Mouse (Mus musculus): Measurements from ENCODE around the gene Pogk. TPM values are rescaled to one million over a fixed set of nuclear protein-coding genes. Genes with fewer than 3 reads are reported as not detected.

Gene Pogk
- polyA plus RNA-seq, 1 experiment from 2014 or later: 41.2 TPM

DNA sequence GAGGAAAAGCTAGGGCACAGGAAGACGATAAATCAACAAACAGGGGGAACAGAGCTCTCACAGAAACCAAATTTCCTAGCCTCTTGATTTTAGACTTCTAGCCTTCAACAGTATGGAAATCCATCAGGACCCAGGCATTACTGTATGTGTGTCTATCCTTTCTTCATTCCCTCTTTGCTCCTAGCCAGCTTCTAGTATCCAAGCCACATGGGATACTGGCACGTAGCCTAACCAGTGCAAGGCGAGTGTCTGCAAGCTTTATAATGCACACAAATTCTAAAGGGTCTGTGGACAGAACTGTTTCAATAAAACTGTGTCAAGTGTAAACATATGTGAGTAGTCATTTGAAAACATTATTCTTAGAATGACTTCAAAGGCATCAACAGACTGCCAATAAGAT, 47.0 kb downstream of the Pogk start:
- no peaks in the 10 kb centered on the region for H3K4me1 ChIP-seq (replicated peaks; ENCODE audit: control insufficient read depth, insufficient read depth, low read length)
- 74% methylated on average over 3 of the region's 3 CpGs for WGBS
- no peak overlapping the region for H3K4me3 ChIP-seq (replicated peaks; ENCODE audit: low read length)
- no peaks in the 10 kb centered on the region for H3K36me3 ChIP-seq (replicated peaks; ENCODE audit: control insufficient read depth, insufficient read depth)
- ATAC-seq (ENCODE audit: low FRiP score) (no peak), DNase-seq (ENCODE audit: low spot score) (no peak)
- H3K4me2 ChIP-seq (replicated peaks): no peak overlapping the region
- no peaks in the 10 kb centered on the region for H3K9me3 ChIP-seq (ENCODE audit: control insufficient read depth, low read length)
- H3K27ac ChIP-seq: no peak overlapping the region
- no peak overlapping the region for H3K9ac ChIP-seq
- no peaks in the 10 kb centered on the region for H3K27me3 ChIP-seq (ENCODE audit: control insufficient read depth, insufficient read depth, low read length)

DNA sequence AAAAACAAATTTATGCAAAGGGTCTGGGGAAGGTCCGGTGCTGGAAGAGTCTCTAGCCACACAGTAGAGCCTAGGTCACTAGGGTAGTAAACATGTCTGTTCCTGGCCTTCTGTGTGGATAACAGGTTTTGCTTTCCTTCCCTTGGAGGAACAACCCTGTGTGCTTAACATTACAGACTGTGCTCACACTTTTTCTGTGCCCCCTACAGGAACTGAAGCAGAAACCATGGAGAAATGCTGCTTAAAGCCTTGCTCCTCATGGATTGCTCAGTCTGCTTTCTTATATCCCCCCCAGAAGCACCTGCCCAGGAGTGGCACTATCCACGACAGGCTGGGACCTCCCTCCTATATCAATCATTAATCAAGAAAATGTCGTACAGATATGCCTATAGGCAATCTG, 47.8 kb downstream of the Pogk start:
- Histone ChIP-seq H3K4me1 (replicated peaks; ENCODE audit: control insufficient read depth, insufficient read depth, low read length) (no peaks in the 10 kb centered on the region), H3K4me2 (replicated peaks) (no peak overlapping the region), H3K4me3 (replicated peaks; ENCODE audit: low read length) (no peak overlapping the region), H3K9ac (no peak overlapping the region), H3K27me3 (ENCODE audit: control insufficient read depth, insufficient read depth, low read length) (no peaks in the 10 kb centered on the region), H3K36me3 (replicated peaks; ENCODE audit: control insufficient read depth, insufficient read depth) (no peaks in the 10 kb centered on the region), H3K27ac (no peak overlapping the region), H3K9me3 (ENCODE audit: control insufficient read depth, low read length) (no peaks in the 10 kb centered on the region)
- ATAC-seq (ENCODE audit: low FRiP score) (no peak), DNase-seq (ENCODE audit: low spot score) (no peak)
- 72% methylated on average over 3 of the region's 3 CpGs for WGBS

DNA sequence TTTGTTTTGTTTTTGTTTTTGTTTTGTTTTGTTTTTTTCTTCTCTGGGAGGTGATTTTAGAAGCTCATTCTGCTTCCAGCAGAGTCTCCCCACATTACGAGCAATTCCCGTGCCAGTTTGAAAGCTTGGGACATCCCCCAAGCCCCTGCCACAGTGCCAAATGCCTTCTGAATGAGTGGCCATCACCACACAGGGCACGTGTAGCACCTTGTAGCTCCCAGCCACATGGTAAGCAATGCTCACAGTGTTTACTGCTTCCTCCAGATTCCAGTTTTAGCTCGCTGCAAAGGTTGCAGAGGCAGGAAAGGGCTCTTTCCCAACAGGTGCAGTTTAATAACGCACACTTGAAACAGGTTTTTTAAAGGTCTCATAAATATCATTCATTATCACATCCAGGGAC, 48.8 kb downstream of the Pogk start:
- ATAC-seq (ENCODE audit: low FRiP score) (no peak), DNase-seq (ENCODE audit: low spot score) (no peak)
- Histone ChIP-seq H3K4me2 (replicated peaks) (no peak overlapping the region), H3K4me3 (replicated peaks; ENCODE audit: low read length) (no peak overlapping the region), H3K4me1 (replicated peaks; ENCODE audit: control insufficient read depth, insufficient read depth, low read length) (no peaks in the 10 kb centered on the region), H3K9ac (no peak overlapping the region), H3K27ac (no peak overlapping the region), H3K27me3 (ENCODE audit: control insufficient read depth, insufficient read depth, low read length) (no peaks in the 10 kb centered on the region), H3K36me3 (replicated peaks; ENCODE audit: control insufficient read depth, insufficient read depth) (no peaks in the 10 kb centered on the region), H3K9me3 (ENCODE audit: control insufficient read depth, low read length) (no peaks in the 10 kb centered on the region)
- WGBS: 78% methylated on average over 5 of the region's 5 CpGs

DNA sequence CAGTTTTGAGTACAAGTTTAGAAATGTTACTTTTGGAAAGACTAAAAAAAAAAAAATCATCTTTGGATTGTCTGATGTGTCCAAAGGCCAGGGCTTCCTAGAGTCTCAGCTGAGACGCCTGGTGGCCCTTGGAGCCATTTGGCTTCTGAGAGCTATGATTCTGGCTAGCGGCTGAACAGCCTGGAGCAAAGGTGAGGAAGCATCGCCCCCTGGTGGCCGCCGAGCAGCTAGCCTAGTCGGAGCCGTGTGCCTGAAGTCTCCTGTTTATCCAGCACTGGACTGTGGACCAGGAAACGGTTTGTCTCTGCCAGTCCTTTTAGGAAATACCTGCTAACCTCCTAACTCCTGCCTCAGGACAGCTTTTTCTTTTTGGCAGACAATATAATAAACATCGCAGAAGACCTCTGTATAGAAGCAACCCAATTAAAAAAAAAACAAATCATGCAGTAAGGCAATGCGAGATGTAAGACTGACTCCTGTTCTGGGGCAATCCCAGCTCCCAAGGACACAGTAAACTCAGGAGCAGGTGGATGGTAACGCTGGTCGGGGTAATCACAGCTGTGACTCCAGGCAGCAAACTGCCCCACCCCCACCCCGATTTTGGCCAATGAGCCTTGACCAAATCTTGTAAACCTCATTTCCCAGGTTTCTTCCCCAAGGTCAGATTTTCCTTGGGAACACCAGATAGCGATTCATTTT, 49.4 kb downstream of the Pogk start:
- H3K4me3 ChIP-seq (replicated peaks; ENCODE audit: low read length): no peak overlapping the region
- ATAC-seq (ENCODE audit: low FRiP score) (peak; percentile 88), DNase-seq (ENCODE audit: low spot score) (peak; percentile 72)
- no peaks in the 10 kb centered on the region for H3K4me1 ChIP-seq (replicated peaks; ENCODE audit: control insufficient read depth, insufficient read depth, low read length)
- H3K4me2 ChIP-seq (replicated peaks): no peak overlapping the region
- H3K36me3 ChIP-seq (replicated peaks; ENCODE audit: control insufficient read depth, insufficient read depth): no peaks in the 10 kb centered on the region
- H3K27me3 ChIP-seq (ENCODE audit: control insufficient read depth, insufficient read depth, low read length): no peaks in the 10 kb centered on the region
- 21% methylated on average over 14 of the region's 14 CpGs for WGBS
- no peaks in the 10 kb centered on the region for H3K9me3 ChIP-seq (ENCODE audit: control insufficient read depth, low read length)
- H3K9ac ChIP-seq: no peak overlapping the region
- no peak overlapping the region for H3K27ac ChIP-seq

DNA sequence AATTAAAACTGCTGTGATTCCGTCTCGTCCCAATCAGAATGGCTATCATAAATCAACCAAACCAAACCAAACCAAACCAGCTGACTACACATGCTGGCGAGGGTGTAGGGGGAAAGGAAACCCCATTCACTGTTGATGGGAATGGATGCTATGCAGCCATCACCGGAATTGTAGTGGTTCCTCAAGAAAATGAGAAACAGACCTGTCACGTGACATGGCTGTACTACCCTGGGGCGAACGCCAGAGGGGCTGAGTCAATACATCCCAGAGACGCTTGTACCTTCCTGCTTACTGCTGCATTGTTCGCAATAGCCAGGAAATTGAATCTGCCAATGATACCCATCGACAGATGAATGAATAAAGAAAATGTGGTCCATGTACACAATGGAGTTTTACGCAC, 59.9 kb downstream of the Pogk start:
- Histone ChIP-seq H3K27me3 (ENCODE audit: control insufficient read depth, insufficient read depth, low read length) (no peaks in the 10 kb centered on the region), H3K4me1 (replicated peaks; ENCODE audit: control insufficient read depth, insufficient read depth, low read length) (no peaks in the 10 kb centered on the region; the same call in 1 of the 2 replicates), H3K36me3 (replicated peaks; ENCODE audit: control insufficient read depth, insufficient read depth) (no peaks in the 10 kb centered on the region), H3K9me3 (ENCODE audit: control insufficient read depth, low read length) (no peaks in the 10 kb centered on the region), H3K27ac (no peak overlapping the region), H3K4me3 (replicated peaks; ENCODE audit: low read length) (no peak overlapping the region), H3K4me2 (replicated peaks) (no peak overlapping the region), H3K9ac (no peak overlapping the region)
- 82% methylated on average over 11 of the region's 11 CpGs for WGBS
- DNase-seq (ENCODE audit: low spot score) (no peak), ATAC-seq (ENCODE audit: low FRiP score) (no peak)

DNA sequence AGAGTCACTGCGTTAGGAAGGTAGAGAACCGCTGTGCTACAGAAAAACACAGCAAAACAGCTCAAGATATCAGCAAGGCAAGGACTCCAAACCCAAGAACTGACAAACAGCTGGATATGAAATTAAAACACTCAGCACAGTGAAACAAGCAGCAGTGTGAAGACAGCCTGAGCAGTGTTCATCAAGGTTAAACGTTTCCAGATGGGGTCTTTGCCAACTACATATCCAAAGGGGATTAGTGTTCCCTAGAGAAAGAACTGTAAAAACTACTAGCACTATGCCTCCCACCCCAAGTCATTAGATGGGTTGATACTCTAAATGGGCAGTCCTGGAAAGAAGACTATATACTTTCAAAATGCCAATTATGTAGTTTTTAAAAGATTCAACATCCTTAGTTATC, 60.3 kb downstream of the Pogk start:
- Histone ChIP-seq H3K9me3 (ENCODE audit: control insufficient read depth, low read length) (no peaks in the 10 kb centered on the region), H3K36me3 (replicated peaks; ENCODE audit: control insufficient read depth, insufficient read depth) (no peaks in the 10 kb centered on the region), H3K4me2 (replicated peaks) (no peak overlapping the region), H3K4me1 (replicated peaks; ENCODE audit: control insufficient read depth, insufficient read depth, low read length) (peaks cover 2% of the 10 kb centered on the region), H3K27me3 (ENCODE audit: control insufficient read depth, insufficient read depth, low read length) (no peaks in the 10 kb centered on the region), H3K4me3 (replicated peaks; ENCODE audit: low read length) (no peak overlapping the region), H3K9ac (no peak overlapping the region), H3K27ac (no peak overlapping the region)
- DNase-seq (ENCODE audit: low spot score) (no peak), ATAC-seq (ENCODE audit: low FRiP score) (no peak)
- 71% methylated on average over 3 of the region's 3 CpGs for WGBS

DNA sequence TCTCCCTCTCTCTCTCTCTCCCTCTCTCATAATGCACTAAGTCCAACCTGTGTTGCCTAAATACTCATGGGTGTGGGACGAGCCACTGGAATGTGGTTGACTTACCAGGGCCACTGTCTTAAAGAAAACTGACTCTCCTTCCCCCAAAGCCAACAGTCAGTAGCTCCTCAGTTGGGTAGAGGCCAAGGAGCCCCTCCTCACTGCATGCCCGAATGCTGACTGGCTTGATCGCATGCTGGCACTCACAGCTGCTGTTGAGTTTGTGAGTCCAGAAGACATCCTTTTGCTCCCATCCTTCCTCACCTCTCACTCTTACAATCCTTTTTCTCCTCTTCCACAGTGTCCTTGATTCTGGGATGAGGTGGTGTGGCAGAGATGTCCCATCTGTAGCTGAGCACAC, 62.8 kb downstream of the Pogk start:
- no peak overlapping the region for H3K4me3 ChIP-seq (replicated peaks; ENCODE audit: low read length)
- no peaks in the 10 kb centered on the region for H3K27me3 ChIP-seq (ENCODE audit: control insufficient read depth, insufficient read depth, low read length)
- no peak overlapping the region for H3K27ac ChIP-seq
- H3K36me3 ChIP-seq (replicated peaks; ENCODE audit: control insufficient read depth, insufficient read depth): no peaks in the 10 kb centered on the region
- H3K4me2 ChIP-seq (replicated peaks): no peak overlapping the region
- DNase-seq (ENCODE audit: low spot score) (no peak), ATAC-seq (ENCODE audit: low FRiP score) (no peak)
- H3K9me3 ChIP-seq (ENCODE audit: control insufficient read depth, low read length): no peaks in the 10 kb centered on the region
- 70% methylated on average over 3 of the region's 3 CpGs for WGBS
- H3K4me1 ChIP-seq (replicated peaks; ENCODE audit: control insufficient read depth, insufficient read depth, low read length): peaks cover 12% of the 10 kb centered on the region
- H3K9ac ChIP-seq: no peak overlapping the region

DNA sequence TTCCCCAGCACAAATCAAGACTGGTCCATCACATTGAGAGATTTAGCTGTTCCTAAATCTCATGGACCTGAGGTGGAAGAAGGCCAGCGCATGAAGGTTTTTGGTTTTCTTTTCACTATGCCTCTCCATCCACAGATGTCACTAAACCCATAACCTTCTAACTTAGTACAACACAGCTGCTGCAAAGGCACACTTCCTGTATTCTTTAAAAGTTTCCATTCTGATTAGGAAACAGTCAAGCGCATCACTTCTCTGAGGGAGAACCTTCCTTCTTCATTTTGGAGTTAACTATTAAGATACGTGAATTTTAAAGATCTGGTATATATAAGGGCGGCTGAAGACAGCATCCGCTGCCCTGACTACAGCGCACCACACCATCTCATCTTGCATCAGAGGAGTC, 64.1 kb downstream of the Pogk start:
- no peaks in the 10 kb centered on the region for H3K9me3 ChIP-seq (ENCODE audit: control insufficient read depth, low read length)

DNA sequence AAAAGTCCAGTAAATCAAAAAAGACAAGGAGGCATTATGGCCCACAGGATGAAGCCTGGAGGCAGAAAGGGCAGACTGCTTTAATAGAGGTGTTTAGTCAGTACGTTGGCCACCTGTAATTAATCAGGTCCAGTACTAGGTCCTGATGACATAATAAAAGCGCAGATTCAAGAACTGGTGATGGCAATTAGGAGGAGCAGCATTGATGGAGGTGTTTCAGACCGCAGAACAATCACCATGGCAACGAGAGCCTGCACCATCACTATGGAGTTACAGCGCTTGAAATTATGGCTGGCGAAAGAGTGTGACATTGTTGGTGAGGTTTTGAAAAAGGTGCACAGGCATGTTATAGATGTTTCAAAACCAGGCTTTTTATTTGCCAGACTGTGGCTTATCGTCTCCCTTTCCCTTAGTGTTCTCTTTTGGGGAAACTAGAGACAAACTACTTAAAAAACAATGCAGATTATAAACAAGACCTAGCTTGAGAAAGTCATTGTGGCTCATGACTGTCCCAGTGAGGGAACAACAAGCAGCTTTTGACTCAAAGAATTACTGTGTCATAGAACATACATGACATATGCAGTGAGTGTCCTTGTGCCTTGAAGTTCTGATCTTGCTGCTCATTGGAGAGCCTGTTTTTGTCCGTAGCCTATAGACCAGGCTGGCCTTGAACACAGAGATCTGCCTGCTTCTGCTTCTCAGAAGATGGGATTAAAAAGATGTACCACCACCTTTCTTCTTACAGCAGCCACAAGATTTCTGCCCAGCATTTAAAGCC, 65.2 kb downstream of the Pogk start:
- H3K27me3 ChIP-seq (ENCODE audit: control insufficient read depth, insufficient read depth, low read length): no peaks in the 10 kb centered on the region
- no peak overlapping the region for H3K4me3 ChIP-seq (replicated peaks; ENCODE audit: low read length)
- WGBS: 36% methylated on average over 8 of the region's 8 CpGs
- no peak overlapping the region for H3K27ac ChIP-seq
- DNase-seq (ENCODE audit: low spot score) (peak; percentile 62), ATAC-seq (ENCODE audit: low FRiP score) (peak; percentile 48; the same call in 1 of the 2 replicates)
- no peaks in the 10 kb centered on the region for H3K9me3 ChIP-seq (ENCODE audit: control insufficient read depth, low read length)
- no peak overlapping the region for H3K9ac ChIP-seq
- H3K36me3 ChIP-seq (replicated peaks; ENCODE audit: control insufficient read depth, insufficient read depth): no peaks in the 10 kb centered on the region
- peaks cover 12% of the 10 kb centered on the region for H3K4me1 ChIP-seq (replicated peaks; ENCODE audit: control insufficient read depth, insufficient read depth, low read length)
- 0 out of 2 replicates have a peak overlapping the region, but pooled peaks have one; percentile 8 for H3K4me2 ChIP-seq (replicated peaks)

More for the DNA sequence above, 64.1 kb downstream of the Pogk start:
- no peak overlapping the region for H3K9ac ChIP-seq
- peaks cover 12% of the 10 kb centered on the region for H3K4me1 ChIP-seq (replicated peaks; ENCODE audit: control insufficient read depth, insufficient read depth, low read length)
- no peak overlapping the region for H3K4me3 ChIP-seq (replicated peaks; ENCODE audit: low read length)
- no peaks in the 10 kb centered on the region for H3K36me3 ChIP-seq (replicated peaks; ENCODE audit: control insufficient read depth, insufficient read depth)
- DNase-seq (ENCODE audit: low spot score): no peak
- no peak overlapping the region for H3K4me2 ChIP-seq (replicated peaks)
- H3K27ac ChIP-seq: no peak overlapping the region
- no peaks in the 10 kb centered on the region for H3K27me3 ChIP-seq (ENCODE audit: control insufficient read depth, insufficient read depth, low read length)
- ATAC-seq (ENCODE audit: low FRiP score): no peak
- WGBS: 96% methylated on average over 6 of the region's 6 CpGs

All from hindbrain, embryonic 14.5 days (tissue).